Mouse (Mus musculus): Measurements from ENCODE around the gene Camk2d.
A peak's percentile ranks its signal among the peaks of the same experiment; 100 is the strongest.

The Camk2d gene

DNA sequence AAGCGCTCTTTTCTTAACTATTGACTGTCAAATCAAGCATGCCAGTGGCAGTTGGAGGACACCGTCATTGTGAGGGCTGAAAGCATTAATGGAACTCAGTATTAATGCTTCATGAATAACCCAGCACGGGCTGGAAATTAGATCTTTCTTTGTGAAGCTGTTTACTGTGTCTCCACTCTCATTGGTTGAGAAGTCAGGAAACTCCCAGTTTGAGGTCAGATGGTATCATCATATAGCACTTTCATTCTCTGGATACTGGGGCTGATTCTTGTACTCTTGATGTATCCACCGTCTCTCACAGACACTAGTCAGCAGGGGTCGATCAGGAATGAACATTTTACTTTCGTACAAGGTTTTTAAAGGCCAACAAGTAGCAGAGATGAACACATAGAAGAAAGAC lies 54.6 kb downstream of the Camk2d start:
- no peak for DNase-seq (ENCODE audit: low spot score in 2 of 2)

DNA sequence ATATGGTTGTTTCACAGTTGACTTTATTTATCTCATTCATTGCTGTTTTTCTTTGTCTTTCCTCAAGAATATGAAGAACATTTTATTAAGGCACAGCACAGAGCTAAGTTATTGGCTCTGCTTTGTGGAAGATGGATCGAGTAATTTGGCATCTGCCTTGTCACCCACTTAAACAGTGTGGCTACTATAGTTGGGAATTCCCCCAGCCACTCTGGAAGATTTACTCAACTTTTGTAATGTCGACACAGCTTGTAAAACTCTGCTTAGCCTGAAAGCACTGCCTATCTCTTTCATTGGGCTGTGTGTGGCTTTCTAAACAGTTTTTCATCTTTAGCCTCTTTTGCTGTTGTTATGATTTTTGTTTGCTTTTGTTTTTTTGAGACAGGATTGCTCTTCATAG lies 56.3 kb downstream of the Camk2d start:
- DNase-seq (ENCODE audit: low spot score in 2 of 2): no peak

DNA sequence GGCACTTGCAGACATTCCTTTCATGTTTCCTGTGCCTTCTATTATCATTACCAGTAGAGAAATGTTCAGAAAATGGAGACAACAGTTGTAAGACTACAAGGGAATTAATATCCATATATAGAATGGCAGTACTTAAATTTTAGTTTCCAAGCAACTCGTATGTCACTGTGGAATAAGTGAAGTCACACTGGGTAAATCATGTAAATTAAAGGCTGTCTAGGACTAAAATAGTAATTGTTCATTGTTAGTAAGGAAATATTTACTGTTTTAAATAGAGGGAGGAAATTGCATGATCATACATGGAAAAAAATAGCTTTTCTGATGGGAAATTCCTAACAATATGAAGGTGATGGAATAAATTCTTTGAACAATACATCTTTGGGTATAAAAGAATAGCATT lies 57.0 kb downstream of the Camk2d start:
- DNase-seq (ENCODE audit: low spot score in 2 of 2): no peak

DNA sequence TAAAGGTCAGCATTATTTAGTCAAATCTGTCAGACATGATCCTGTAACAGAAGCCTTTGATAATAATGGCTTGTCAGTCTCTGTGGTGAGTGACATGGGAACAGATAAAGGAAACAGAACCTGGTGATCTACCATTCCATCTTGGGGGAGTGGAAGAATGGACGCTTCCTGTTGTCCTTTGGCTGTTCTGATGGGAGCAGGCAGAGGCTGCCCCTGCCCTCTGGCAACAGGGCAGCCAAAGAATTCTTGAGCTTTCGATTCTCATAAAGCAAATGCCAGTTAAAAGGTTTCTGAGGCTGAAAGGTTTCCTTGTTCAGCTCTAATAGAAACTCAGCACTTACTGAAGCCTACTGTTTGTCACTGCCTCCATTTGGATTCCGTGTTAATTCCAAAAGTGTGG lies 60.1 kb downstream of the Camk2d start:
- DNase-seq (ENCODE audit: low spot score in 2 of 2): no peak

DNA sequence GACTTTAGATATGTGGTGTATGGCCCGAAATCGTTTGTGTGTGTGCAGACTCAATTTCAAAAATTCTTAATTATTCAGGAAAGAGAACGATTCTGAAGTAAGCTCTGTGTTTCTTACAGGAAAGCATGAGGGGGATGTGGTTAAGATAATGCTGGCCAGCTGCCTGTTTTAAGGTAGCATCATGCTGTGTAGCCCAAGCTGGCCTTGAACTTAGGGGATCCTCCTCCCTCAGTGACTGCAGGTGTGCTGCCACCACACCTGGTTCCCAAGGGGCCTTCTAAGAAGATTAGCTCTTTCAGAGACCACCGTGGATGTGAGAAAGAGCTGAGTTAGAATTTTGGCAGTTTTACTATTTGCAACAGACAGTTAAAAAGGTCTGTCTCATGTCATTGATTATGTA lies 61.8 kb downstream of the Camk2d start:
- no peak for DNase-seq (ENCODE audit: low spot score in 2 of 2)

DNA sequence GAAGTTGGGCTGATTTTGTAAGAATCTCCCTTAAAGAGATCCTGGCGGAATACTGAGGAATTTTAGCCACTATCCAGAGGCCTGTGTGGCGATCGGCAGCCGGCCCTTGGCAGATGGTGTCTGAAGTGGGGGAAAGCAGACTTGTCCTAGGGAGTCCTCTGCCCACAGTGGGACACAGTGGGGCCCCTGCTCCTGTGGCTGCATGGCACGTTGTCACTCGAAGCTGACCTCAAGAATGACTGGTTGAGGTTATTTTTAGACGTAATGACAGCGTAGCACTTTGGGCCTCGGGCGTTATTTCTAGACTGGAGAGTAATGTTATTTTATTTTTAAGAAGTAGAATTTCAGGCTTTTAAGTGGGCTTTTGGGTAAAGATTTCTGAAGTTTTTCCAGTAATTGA lies 62.7 kb downstream of the Camk2d start:
- no peak for DNase-seq (ENCODE audit: low spot score in 2 of 2)

DNA sequence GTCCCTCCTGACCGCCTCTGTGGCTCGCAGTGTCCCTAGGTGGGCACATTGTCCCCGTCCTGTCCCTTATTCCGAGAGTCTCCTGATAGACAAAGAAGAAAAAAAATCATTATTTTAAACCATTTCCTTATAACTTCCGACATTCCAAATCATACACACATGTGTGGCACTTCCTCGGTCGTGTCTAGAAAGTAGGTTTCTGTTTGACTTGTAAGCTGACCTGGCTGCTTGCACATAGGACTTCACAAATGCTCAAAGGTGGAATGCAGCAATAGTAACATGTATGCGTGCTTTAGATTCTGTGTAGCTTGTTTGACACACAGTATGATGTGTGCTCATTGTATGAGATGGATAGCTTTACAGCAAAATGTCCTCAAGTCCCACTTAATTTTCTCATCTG lies 63.1 kb downstream of the Camk2d start:
- no peak for DNase-seq (ENCODE audit: low spot score in 2 of 2)

DNA sequence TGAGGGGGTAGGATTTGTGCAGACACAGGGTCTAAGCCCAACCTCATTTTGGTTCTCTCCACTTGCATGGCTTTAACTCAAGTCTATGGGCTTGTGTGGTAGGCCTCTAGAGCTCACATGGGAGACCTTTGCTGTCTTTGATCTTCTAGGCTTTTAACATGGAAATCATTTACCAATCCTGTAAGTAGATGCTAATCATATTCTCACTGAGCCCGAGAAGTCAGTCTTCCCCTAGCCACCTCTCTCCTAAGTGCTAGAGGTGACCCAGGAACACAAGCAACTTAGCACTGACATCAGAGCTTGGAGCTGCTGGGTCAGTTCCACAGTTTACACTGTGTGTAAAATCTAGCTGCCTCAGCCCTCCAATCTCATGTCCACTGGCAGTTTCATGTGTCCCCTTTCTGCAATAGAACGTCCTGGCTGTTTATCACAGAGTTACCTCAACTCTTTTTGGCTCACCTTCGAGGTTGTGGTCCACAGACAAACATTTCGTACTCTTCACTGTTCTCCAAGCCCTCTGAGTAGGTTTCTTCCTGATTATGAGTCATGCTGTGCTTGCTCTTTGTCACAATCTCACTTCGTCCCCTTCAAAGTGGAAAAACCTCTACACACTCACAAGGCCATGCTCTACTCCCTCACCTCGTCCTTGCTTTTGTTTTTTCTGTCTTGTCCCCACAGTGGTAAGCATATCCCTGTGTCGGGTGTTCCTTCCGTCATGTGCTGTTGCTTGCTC lies 63.9 kb downstream of the Camk2d start:
- DNase-seq (ENCODE audit: low spot score in 2 of 2): no peak

DNA sequence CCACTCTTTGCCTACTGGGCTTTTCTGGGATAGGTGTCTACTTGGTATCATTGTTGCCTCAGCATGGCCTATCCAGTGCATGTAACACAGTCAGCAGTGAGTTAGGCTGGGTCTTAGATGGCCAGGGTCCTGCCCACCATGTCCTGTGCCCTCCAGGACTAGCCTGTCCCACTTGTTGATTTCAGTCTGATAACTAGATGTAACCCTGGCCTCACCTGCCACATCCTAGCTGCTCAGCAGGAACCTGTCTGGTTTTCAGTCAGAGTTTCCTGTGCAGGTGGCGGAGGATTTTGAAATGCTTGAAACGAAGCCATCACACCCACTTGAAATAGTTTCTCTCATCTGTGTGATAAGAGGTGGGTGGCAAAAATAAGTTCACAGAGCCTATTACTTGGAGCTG lies 64.5 kb downstream of the Camk2d start:
- no peak for DNase-seq (ENCODE audit: low spot score in 2 of 2)

DNA sequence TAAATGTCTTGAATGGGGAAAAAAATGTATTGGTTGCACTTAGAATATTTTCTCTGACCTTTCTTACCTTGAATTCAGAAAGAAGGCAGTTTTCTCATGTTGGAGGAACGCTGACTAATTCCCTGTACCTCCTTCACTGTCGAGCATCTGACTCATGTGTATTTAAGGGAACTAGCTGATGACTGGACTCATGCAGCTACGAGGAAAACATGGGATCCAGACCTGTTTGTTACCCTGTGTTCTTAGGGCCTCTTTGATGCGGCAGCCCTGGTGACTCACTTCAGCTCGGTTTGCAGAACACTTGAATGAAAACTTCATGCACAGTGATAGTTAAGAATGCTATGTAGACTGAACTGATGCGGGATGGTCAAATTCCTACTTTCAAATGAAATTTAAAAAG lies 64.9 kb downstream of the Camk2d start:
- DNase-seq (ENCODE audit: low spot score in 2 of 2): no peak

DNA sequence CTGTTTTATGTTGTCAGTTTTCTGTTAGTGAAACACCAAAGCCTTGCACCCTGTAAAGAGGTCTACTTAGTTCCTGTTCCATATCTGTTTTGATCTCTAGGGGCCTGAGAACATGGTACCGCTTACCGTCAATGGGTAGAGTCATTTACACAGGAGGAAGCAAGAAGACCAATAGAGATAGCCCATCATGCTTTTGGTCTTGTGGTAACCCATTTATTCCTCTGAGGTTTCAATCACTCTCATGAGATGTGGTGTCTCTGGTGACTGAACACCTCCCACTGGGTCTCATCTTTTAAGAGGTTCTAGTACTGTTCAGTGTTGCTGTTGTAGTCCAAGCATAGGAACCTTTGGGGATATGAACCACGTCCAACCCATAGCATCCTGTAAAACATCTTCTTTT lies 65.8 kb downstream of the Camk2d start:
- no peak for DNase-seq (ENCODE audit: low spot score in 2 of 2)

DNA sequence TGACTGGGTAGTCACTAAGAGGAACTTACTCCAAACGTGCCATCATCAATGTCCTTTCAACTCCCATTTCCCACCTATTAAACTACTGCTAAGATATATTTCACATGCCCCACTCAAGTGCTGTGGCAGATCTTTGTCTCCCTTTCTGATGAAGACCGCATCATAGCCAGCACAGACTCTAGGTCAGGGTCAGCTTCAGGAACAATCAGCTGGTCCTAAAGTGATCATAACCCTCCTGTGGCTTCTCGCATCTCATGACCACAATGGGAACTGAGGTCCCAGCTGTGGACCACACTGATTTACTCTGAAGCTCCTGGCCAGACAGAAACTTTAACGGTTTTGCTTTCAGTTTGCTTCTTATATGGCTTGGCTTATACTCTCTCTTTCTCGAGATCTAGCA lies 67.3 kb downstream of the Camk2d start:
- no peak for DNase-seq (ENCODE audit: low spot score in 2 of 2)

DNA sequence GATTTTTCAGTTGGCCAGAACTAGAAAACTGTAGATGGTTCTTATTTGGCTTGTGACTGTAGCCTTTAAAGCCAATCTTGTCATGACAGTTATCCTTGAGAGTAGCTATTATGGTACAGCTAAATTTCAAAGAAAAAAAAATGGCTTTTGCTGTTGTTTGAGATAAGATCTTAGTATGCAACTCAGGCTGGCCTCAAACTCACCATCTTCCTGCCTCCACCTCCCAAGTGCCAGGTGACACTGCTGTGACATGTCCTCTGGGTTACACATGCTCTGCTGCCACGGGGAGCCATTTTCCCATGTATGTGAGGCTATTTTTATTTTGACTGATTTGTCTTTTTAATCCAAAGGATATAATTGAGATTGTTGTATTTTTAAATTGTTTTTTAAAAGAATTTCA lies 69.8 kb downstream of the Camk2d start:
- DNase-seq (ENCODE audit: low spot score in 2 of 2): no peak

DNA sequence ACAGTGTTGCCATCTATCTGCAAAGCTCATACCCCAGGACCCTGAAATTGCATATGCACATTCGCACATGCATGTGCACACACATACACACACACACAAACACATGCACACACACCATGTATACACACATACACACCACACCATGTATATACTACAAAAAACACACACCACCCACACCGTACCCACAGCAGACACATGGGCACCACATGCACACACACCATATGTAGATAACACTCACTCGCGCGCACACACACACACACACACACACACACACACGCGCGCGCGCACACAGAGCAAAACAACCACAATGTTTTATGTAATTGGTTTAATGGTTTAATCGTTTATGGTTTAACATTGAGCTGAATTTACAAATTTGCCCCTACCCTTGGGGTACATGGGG lies 70.9 kb downstream of the Camk2d start:
- DNase-seq (ENCODE audit: low spot score in 2 of 2): no peak

DNA sequence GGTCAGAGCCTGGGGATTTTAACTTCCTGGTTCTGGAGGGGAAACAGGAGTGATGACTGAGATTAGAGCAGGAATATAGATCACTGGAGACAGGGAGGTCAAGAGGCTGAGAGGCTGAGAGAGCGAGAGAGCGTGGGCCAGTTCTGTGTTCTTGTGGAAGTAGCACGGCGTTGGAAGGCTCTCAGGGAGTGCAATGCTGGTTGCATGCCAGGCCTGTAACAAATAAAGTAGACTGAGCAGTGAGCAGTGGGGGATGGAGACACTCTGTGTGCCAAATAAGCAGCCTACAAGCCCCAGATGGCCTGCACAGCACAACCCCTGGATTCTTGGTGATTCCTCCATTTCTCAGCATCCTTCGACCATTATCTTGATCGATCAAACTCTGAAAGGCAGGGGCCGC lies 71.3 kb downstream of the Camk2d start:
- DNase-seq (ENCODE audit: low spot score in 2 of 2): peak; percentile 30 to 52

DNA sequence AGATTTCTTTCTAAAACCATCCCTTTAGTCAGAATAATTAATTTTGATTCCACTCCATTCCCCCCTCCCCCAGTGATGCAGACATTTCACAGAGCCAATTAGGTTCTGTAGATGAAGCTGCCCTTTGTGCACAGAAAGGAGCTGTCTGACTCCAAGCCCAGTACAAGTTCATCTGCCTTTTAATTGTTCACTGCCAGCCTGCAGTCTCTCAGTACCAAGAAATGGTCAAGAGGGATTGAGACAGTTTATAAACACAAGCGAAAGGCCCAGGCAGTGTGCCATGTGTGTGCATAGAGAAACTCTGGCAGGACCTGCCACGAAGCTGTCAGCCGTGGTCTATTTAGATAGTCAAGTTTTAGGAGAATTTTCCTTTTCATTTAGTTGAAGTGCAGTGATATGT lies 72.0 kb downstream of the Camk2d start:
- DNase-seq (ENCODE audit: low spot score in 2 of 2): no peak

DNA sequence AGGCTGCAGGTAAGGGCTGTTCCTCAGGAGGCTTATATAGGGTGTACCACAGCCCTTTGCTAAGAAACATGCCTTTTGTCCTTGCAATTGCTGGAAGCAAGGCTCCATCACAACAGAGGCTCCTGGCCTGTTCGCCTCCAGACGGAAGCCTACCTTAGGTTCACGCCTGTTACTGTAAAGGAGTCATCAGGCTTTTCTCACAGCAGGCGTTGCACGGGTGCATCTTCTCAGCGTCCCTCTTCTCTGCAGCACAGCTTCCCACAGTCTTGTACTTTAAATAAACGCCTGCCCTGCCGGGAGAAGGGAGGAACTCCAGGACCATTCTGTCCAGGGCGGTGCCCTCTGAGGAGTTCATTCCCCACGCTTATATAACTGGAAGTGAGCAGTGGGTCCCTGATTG lies 72.6 kb downstream of the Camk2d start:
- no peak for DNase-seq (ENCODE audit: low spot score in 2 of 2)

DNA sequence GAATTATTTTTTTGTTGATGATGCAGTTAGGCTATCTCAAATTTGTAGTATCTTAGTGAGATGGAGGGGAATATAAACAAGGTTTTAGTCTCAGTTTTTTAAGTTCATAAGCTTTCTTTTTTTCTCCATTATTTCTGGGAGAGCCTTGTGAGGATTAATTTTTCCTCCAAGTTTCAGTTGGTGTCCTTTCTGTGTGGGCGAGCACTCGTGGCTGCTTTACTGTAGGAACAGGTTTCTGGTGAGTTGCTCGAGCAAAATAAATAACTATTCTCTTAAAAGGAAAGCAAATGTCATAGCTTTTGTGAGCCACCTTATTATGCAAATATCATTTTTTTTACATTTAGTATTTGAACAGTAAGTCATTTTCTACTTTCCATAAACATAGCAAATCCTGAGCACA lies 74.3 kb downstream of the Camk2d start:
- no peak for DNase-seq (ENCODE audit: low spot score in 2 of 2)

DNA sequence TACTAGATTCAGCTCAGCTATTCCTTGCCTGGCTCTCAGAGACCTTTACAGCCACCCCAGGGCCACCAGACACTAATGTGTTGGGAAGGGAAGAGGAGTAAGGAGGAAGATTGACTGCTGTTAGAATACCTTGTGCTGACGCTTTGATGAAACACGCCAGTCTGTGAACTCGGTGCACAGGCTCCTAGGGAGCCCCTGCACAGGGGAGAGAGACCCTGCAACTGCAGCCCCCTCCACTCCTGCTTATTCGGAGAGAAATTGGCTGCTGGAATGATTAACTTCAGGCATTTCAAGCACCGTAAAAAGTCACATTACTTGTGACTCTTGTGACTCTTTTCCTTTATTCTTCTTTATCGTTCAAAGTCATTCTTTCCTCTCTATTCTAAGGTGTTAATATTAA lies 75.2 kb downstream of the Camk2d start:
- DNase-seq (ENCODE audit: low spot score in 2 of 2): no peak

DNA sequence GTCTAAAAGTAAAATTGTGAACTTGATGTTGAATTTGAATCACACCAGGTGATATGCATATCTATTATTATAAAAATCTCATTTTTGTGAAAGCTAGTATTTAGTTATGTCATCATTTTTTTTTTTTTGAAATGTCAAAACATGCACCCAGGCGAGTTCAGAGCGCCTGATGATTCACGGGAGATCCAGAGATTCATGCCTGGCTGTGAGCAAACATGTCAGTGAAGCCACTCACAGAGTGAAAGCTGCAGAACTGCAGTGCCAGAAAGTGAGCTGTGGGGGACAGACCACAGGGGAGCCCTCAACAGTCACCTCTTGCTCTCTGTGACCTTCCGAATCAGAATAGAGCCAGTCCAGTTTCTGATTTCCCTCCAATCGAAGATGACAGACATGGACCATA lies 84.9 kb downstream of the Camk2d start:
- DNase-seq (ENCODE audit: low spot score in 2 of 2): no peak

DNA sequence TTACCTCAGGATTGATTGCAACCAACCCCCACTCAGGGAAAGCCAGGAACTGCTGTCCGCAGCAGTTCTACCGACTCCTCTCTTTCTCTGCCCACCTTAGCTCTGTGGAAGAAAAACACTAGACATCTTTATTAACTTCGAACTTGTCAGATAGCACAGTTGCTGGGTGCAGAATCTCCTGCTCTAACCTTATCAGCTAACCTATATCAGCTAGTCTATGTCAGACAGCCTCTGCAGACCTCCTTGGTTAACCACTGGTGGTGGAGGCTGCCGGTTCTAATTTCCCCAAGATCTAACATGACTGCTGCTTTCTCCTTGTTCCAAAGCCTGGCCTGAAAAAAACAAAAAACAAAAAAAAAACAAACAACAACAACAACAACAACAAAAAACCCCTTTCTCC lies 85.9 kb downstream of the Camk2d start:
- no peak for DNase-seq (ENCODE audit: low spot score in 2 of 2)

DNA sequence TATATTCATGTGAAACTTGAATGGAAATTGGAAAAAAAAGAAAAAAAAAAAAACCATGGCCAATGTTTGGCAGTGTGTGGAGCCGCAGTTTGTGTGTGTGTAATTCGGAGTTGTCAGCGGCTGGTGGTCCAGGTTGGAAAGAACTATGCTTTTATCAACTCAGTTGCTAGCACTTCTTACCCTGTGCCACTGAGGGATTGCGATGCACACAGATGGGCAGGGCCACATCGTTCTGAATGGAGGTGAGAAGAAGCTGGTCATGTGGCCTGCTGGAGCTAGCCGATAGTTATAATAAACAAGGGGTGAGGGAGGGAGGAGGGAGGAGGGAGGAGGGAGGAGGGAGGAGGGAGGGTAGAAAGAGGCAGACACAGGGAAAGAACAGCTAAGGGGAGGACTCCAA lies 89.3 kb downstream of the Camk2d start:
- no peak for DNase-seq (ENCODE audit: low spot score in 2 of 2)

DNA sequence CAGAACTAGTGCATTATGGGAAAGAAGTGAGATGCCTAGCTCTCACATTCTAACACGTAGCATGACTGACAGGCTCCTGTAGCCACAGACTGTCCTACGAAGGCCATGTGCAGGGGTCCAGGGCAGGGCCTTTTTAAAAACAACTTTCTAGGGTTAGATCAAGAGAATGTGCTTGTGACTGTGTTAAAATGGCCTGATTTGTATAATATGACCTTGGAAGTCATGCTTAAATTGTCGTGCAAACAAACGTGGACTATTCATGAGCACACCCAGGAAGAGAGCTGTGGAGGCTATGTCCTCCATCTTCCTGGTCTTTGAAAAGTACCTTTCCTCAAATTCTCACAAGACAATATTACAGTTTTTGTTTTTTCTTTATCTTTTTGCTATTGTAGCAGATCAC lies 91.0 kb downstream of the Camk2d start:
- no peak for DNase-seq (ENCODE audit: low spot score in 2 of 2)

DNA sequence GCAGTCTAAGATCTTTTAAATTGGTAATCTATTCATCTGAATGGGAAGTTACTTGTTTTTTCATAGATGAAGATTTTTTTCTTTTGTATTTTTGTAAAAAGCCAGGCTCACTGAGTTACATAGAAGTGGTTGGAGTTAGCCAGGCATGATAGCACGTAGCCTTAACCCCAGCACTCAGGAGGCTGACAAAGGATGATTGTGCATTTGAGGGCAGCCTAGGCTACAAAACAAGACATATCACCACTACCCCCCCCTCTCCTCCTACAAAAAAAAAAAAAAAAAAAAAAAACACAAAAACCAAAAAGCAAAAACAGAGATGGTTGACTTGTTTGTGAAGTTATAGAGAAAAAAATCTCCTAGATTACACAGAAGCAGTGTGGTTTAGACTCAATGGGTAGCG lies 92.4 kb downstream of the Camk2d start:
- DNase-seq (ENCODE audit: low spot score in 2 of 2): no peak

Measured in right cerebral cortex, postnatal 36 days (tissue).